Mouse (Mus musculus): ENCODE data around the gene Cotl1. TPM values are rescaled to one million over a fixed set of nuclear protein-coding genes. Genes with fewer than 3 reads are reported as not detected.

Gene Cotl1
- polyA plus RNA-seq, 1 experiment from 2014 or later: 219 TPM

GRCm38 (mm10) chr8:119780402-119781049, 59.8 kb downstream of the Cotl1 start:
- Histone ChIP-seq H3K4me2 (replicated peaks) (no peak overlapping the region), H3K4me3 (no peak overlapping the region), H3K27me3 (replicated peaks) (no peaks in the 10 kb centered on the region), H3K27ac (no peak overlapping the region), H3K4me1 (peaks cover 27% of the 10 kb centered on the region), H3K9me3 (no peaks in the 10 kb centered on the region), H3K9ac (no peak overlapping the region), H3K36me3 (no peaks in the 10 kb centered on the region)
- WGBS: 80% methylated on average over 9 of the region's 9 CpGs
- no peak for ATAC-seq (ENCODE audit: low FRiP score, low read depth)

GRCm38 (mm10) chr8:119779013-119779737, 61.2 kb downstream of the Cotl1 start:
- H3K4me1 ChIP-seq: peaks cover 23% of the 10 kb centered on the region
- H3K9ac ChIP-seq: no peak overlapping the region
- H3K27ac ChIP-seq: no peak overlapping the region
- 23% methylated on average over 14 of the region's 14 CpGs for WGBS
- no peaks in the 10 kb centered on the region for H3K27me3 ChIP-seq (replicated peaks)
- H3K9me3 ChIP-seq: no peaks in the 10 kb centered on the region
- H3K4me2 ChIP-seq (replicated peaks): peak overlapping the region; percentile 89
- no peak overlapping the region for H3K4me3 ChIP-seq
- no peak for ATAC-seq (ENCODE audit: low FRiP score, low read depth)
- H3K36me3 ChIP-seq: no peaks in the 10 kb centered on the region

GRCm38 (mm10) chr8:119778263-119778662, 62.1 kb downstream of the Cotl1 start, which contains the start of gene Tldc1:
TSS of gene Tldc1 (minus strand) at chr8:119778416.
- H3K27ac ChIP-seq: peak within 1 kb of the TSS; percentile 55; the same call in 1 of the 2 replicates
- 1% methylated on average over 18 of the region's 18 CpGs for WGBS
- H3K36me3 ChIP-seq: no peaks in the 10 kb centered on the region
- peak within 1 kb of the TSS; percentile 63 for H3K9ac ChIP-seq
- peak; percentile 97 for ATAC-seq (ENCODE audit: low FRiP score, low read depth)
- peak within 1 kb of the TSS; percentile 57 for H3K4me3 ChIP-seq
- H3K4me2 ChIP-seq (replicated peaks): peak within 1 kb of the TSS; percentile 89
- H3K4me1 ChIP-seq: peaks cover 18% of the 10 kb centered on the region
- H3K9me3 ChIP-seq: no peaks in the 10 kb centered on the region
- H3K27me3 ChIP-seq (replicated peaks): no peaks in the 10 kb centered on the region

- peak overlapping the region; percentile 89 for H3K4me2 ChIP-seq (replicated peaks)
- H3K27me3 ChIP-seq (replicated peaks): no peaks in the 10 kb centered on the region
- H3K9me3 ChIP-seq: no peaks in the 10 kb centered on the region
- H3K9ac ChIP-seq: peak overlapping the region; percentile 63
- H3K4me1 ChIP-seq: peaks cover 18% of the 10 kb centered on the region
- ATAC-seq (ENCODE audit: low FRiP score, low read depth): peak; percentile 38
- 23% methylated on average over 7 of the region's 7 CpGs for WGBS
- H3K4me3 ChIP-seq: peak overlapping the region; percentile 57
- peak overlapping the region; percentile 55; the same call in 1 of the 2 replicates for H3K27ac ChIP-seq
- no peaks in the 10 kb centered on the region for H3K36me3 ChIP-seq
Observed at GRCm38 (mm10) chr8:119777765-119778164, 62.6 kb downstream of the Cotl1 start.

GRCm38 (mm10) chr8:119776668-119777245, 63.6 kb downstream of the Cotl1 start:
- no peak overlapping the region for H3K4me3 ChIP-seq
- H3K36me3 ChIP-seq: no peaks in the 10 kb centered on the region
- H3K27me3 ChIP-seq (replicated peaks): no peaks in the 10 kb centered on the region
- no peak overlapping the region for H3K27ac ChIP-seq
- H3K9ac ChIP-seq: no peak overlapping the region
- H3K4me2 ChIP-seq (replicated peaks): no peak overlapping the region
- H3K9me3 ChIP-seq: no peaks in the 10 kb centered on the region
- no peak for ATAC-seq (ENCODE audit: low FRiP score, low read depth)
- WGBS: 87% methylated on average over 7 of the region's 7 CpGs
- H3K4me1 ChIP-seq: peaks cover 18% of the 10 kb centered on the region

- WGBS: 83% methylated on average over 22 of the region's 22 CpGs
- no peak for ATAC-seq (ENCODE audit: low FRiP score, low read depth)
- Histone ChIP-seq H3K4me1 (no peaks in the 10 kb centered on the region), H3K4me3 (no peak overlapping the region), H3K27ac (no peak overlapping the region), H3K4me2 (replicated peaks) (no peak overlapping the region), H3K27me3 (replicated peaks) (no peaks in the 10 kb centered on the region), H3K36me3 (peaks cover 27% of the 10 kb centered on the region), H3K9ac (no peak overlapping the region), H3K9me3 (no peaks in the 10 kb centered on the region)
Observed at GRCm38 (mm10) chr8:119765761-119766444, 74.4 kb downstream of the Cotl1 start.

GRCm38 (mm10) chr8:119765311-119765710, 75.0 kb downstream of the Cotl1 start:
- whole genome bisulfite sequencing: 85% methylated on average over 10 of the region's 10 CpGs
- no peaks in the 10 kb centered on the region for H3K9me3 ChIP-seq
- H3K27ac ChIP-seq: no peak overlapping the region
- no peaks in the 10 kb centered on the region for H3K4me1 ChIP-seq
- H3K4me3 ChIP-seq: no peak overlapping the region
- no peak overlapping the region for H3K9ac ChIP-seq
- H3K4me2 ChIP-seq (replicated peaks): no peak overlapping the region
- H3K36me3 ChIP-seq: peaks cover 32% of the 10 kb centered on the region
- ATAC-seq (ENCODE audit: low FRiP score, low read depth): no peak
- no peaks in the 10 kb centered on the region for H3K27me3 ChIP-seq (replicated peaks)

- WGBS: 91% methylated on average over 21 of the region's 21 CpGs
Observed at GRCm38 (mm10) chr8:119762226-119763220, 77.8 kb downstream of the Cotl1 start.

GRCm38 (mm10) chr8:119761692-119762091, 78.7 kb downstream of the Cotl1 start:
- peaks cover 17% of the 10 kb centered on the region for H3K36me3 ChIP-seq
- no peak overlapping the region for H3K27ac ChIP-seq
- ATAC-seq (ENCODE audit: low FRiP score, low read depth): no peak
- H3K4me2 ChIP-seq (replicated peaks): no peak overlapping the region
- H3K4me3 ChIP-seq: no peak overlapping the region
- H3K27me3 ChIP-seq (replicated peaks): no peaks in the 10 kb centered on the region
- H3K4me1 ChIP-seq: peaks cover 6% of the 10 kb centered on the region
- WGBS: 94% methylated on average over 11 of the region's 11 CpGs
- H3K9ac ChIP-seq: no peak overlapping the region
- no peaks in the 10 kb centered on the region for H3K9me3 ChIP-seq

More at GRCm38 (mm10) chr8:119762226-119763220, 77.8 kb downstream of the Cotl1 start:
- Histone ChIP-seq H3K9ac (no peak overlapping the region), H3K27me3 (replicated peaks) (no peaks in the 10 kb centered on the region), H3K4me3 (no peak overlapping the region), H3K36me3 (peaks cover 24% of the 10 kb centered on the region), H3K27ac (no peak overlapping the region), H3K4me2 (replicated peaks) (no peak overlapping the region), H3K4me1 (peaks cover 6% of the 10 kb centered on the region), H3K9me3 (no peaks in the 10 kb centered on the region)
- ATAC-seq (ENCODE audit: low FRiP score, low read depth): no peak

Measured in neural tube, embryonic 12.5 days (tissue).